Comparison of ENCODE assay signal across 16 mouse cellular contexts in the genomic region with DNA sequence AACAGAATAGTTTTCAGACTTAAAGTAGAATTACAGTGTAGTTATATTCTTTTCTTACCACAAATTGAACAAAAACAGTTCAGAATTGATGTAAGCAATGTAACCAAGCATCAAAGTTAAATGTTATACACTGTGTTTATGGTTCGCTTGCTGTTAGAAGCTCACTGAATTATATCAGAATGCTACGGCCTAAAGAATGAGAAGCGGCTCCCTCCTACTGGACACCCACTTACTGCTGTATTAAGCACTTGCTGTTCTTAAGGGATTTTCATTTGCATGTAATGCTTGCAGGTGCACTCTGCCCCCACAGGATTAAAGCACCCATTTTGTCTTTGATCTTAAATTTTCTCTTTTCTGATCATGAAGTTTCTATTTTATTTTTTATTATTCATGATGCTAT.
"Had no signal": no experiment of that assay in that cellular context is flagged by ENCODE, and none has a peak within 500 bp of the region (broad histone marks: within the 10 kb centered on the region; RNA-seq: fewer than 3 reads in every experiment).

No protein-coding gene starts in this region.

- H3K4me2 ChIP-seq: neural tube, embryonic 13.5 days; neural tube, embryonic 15.5 days; stomach, embryonic 15.5 days had no signal

- H3K4me1 ChIP-seq: neural tube, embryonic 13.5 days; neural tube, embryonic 15.5 days; stomach, embryonic 15.5 days had no signal

- H3K36me3 ChIP-seq: neural tube, embryonic 13.5 days; neural tube, embryonic 15.5 days; stomach, embryonic 15.5 days had no signal

- H3K9me3 ChIP-seq: neural tube, embryonic 13.5 days; neural tube, embryonic 15.5 days; stomach, embryonic 15.5 days had no signal

- H3K4me3 ChIP-seq: neural tube, embryonic 13.5 days; neural tube, embryonic 15.5 days; stomach, embryonic 15.5 days had no signal

- H3K9ac ChIP-seq: neural tube, embryonic 13.5 days; neural tube, embryonic 15.5 days; stomach, embryonic 15.5 days had no signal

- H3K27ac ChIP-seq: neural tube, embryonic 13.5 days; neural tube, embryonic 15.5 days; stomach, embryonic 15.5 days; stomach, postnatal 0 days had no signal

- DNase-seq: retina, postnatal 1 day; right cerebral cortex, adult 18-20 months; right cerebral cortex, postnatal 14 days; right cerebral cortex, postnatal 25 days; right cerebral cortex, postnatal 4 days; spleen, adult 18-20 months; thymus, adult 18-20 months; thymus, adult 2 months; thymus, postnatal 14 days; thymus, postnatal 25 days; thymus, postnatal 36 days; thymus, postnatal 4 days had no signal

- H3K27me3 ChIP-seq: neural tube, embryonic 13.5 days; neural tube, embryonic 15.5 days; stomach, embryonic 15.5 days had no signal
